ENCODE assay signal across 19 mouse cellular contexts in the genomic region with DNA sequence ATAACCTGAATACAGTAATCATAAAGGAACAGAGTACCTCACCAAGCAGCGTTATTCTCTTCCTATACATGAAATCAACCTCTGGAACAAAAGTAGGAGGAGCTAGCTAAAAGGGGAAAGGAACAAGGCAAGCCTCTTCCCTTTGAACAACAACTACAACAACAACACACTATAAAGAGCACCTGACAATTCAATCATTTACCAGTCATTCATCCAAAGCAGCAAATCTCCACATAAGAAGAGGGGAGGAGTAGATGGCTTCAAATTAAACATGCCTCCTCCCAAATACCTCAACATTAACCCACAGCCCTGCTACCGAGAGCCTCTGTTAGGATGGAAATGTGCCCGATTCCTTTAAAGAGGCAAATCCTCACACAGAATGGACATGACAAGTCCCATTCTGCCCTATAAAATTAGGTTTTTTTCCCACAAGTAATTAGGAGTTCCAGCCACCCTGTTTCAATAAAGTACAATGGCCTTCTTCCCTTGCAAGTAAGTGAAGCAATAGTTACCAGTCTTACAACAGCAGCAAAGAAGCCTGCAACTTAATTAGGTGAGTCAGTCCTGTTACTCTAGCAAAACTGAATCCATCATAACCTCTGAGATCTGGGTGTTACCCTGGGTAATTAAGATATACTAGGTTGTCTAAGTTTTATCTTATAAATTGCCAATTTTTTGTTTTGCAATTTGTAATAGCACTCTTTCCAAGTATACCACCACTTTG. TPM values are rescaled to one million over a fixed set of nuclear protein-coding genes. Genes with fewer than 3 reads are reported as not detected.
DNase-seq lines count a peak whose midpoint lies in the region; TF ChIP-seq lines count a peak whose summit lies in the region.
"Had no signal": no experiment of that assay in that cellular context is flagged by ENCODE, and none has a peak within 500 bp of the region (broad histone marks: within the 10 kb centered on the region; RNA-seq: fewer than 3 reads in every experiment).

No protein-coding gene starts in this region.

- peak overlapping the region; percentile 38 for H3K27ac ChIP-seq in heart, adult 2 months
- H3K27ac ChIP-seq in heart, embryonic 10.5 days = no peak overlapping the region
- H3K27ac ChIP-seq: heart, embryonic 13.5 days; limb, embryonic 15.5 days; macrophage had no signal

- 52% methylated on average over 3 of the region's 3 CpGs for WGBS in heart, adult 2 months
- 88% methylated on average over 3 of the region's 3 CpGs for WGBS in heart, embryonic 10.5 days

- TF ChIP-seq EP300 in heart, adult 2 months (IDR thresholded peaks at IDR 0.05; ENCODE audit: insufficient read depth, low read depth, low read length) = no peak

- TF ChIP-seq POLR2A in heart, adult 2 months (IDR thresholded peaks at IDR 0.05; ENCODE audit: insufficient read depth, low read depth, low read length) = no peak

- H3K4me3 ChIP-seq in heart, adult 2 months = no peak overlapping the region
- no peak overlapping the region for H3K4me3 ChIP-seq in heart, embryonic 10.5 days
- H3K4me3 ChIP-seq: heart, embryonic 13.5 days; limb, embryonic 15.5 days had no signal

- H3K27me3 ChIP-seq in heart, adult 2 months (ENCODE audit: control insufficient read depth, insufficient read depth, low read length) = no peaks in the 10 kb centered on the region
- H3K27me3 ChIP-seq in heart, embryonic 10.5 days (ENCODE audit: insufficient read depth, poor library complexity, severe bottlenecking) = no peaks in the 10 kb centered on the region
- H3K27me3 ChIP-seq: heart, embryonic 13.5 days; limb, embryonic 15.5 days had no signal

- no peak for DNase-seq in heart, adult 2 months
- no peak for DNase-seq in heart, embryonic 10.5 days (ENCODE audit: low spot score)
- DNase-seq in 3T3-L1 (ENCODE audit: low read depth, low spot score) (peak; percentile 55), adipocyte (ENCODE audit: low spot score) (peak; percentile 29)
- peak; percentile 47 for DNase-seq in gonadal fat pad, adult 2 months (ENCODE audit: low read depth)
- DNase-seq in thymus, postnatal 0 days (ENCODE audit: low spot score) = no peak
- DNase-seq in right cerebral cortex, postnatal 36 days (ENCODE audit: low spot score in 2 of 2) = no peak
- no peak for DNase-seq in right cerebral cortex, adult 18-20 months
- DNase-seq: cerebellum, postnatal 25 days; gastrocnemius, postnatal 25 days; heart, postnatal 4 days; liver, postnatal 0 days; midbrain, embryonic 14.5 days; right cerebral cortex, postnatal 4 days; thymus, adult 2 months had no signal

- no peak overlapping the region for H3K9ac ChIP-seq in heart, adult 2 months (ENCODE audit: low read depth, low read length)
- H3K9ac ChIP-seq: heart, embryonic 13.5 days; limb, embryonic 15.5 days; liver, postnatal 0 days had no signal

- intact Hi-C loops in heart, adult 2 months (cut with DNase I) = loop anchor here (2.0 to 5.0 kb wide), 2 partner anchors 32 to 50 kb away; partner anchors contain the start of gene Fnbp1l

- peaks cover 8% of the 10 kb centered on the region for H3K4me1 ChIP-seq in heart, adult 2 months (ENCODE audit: control insufficient read depth, insufficient read depth, low read length)
- peaks cover 13% of the 10 kb centered on the region for H3K4me1 ChIP-seq in heart, embryonic 10.5 days

- no peaks in the 10 kb centered on the region for H3K9me3 ChIP-seq in heart, embryonic 10.5 days
- H3K9me3 ChIP-seq: G1E; heart, embryonic 13.5 days; limb, embryonic 15.5 days had no signal

- H3K36me3 ChIP-seq in heart, adult 2 months (ENCODE audit: control insufficient read depth, insufficient read depth, low read length) = peaks cover 8% of the 10 kb centered on the region
- peaks cover 15% of the 10 kb centered on the region for H3K36me3 ChIP-seq in heart, embryonic 10.5 days
- H3K36me3 ChIP-seq: G1E had no signal

- TF ChIP-seq CTCF in heart, adult 2 months (IDR thresholded peaks at IDR 0.05) = no peak

- no peaks in the 10 kb centered on the region for H3K79me2 ChIP-seq in heart, adult 2 months (replicated peaks; ENCODE audit: control insufficient read depth, insufficient read depth, low read length)

RNA-seq across cellular contexts. Expression of gene Fnbp1l, which starts 32.4 kb away (rescaled TPM):
- total RNA-seq in heart, adult 2 months (2021) = 10 to 100 TPM; 17.2 to 17.4 TPM
- polyA plus RNA-seq in heart, adult 2 months (2012; rRNA removed) = 7.6 and 15.0 TPM in 2 replicates
- 24.9 and 34.3 TPM in 2 replicates for polyA plus RNA-seq in heart, embryonic 10.5 days (2016; fragmentation: Nextera tagmentation; extraction: Ambion mirVana)
- polyA plus RNA-seq in gonadal fat pad, adult 2 months (2012; rRNA removed) = 10.9 and 15.5 TPM in 2 replicates
- polyA plus RNA-seq in thymus, postnatal 0 days (2015; fragmentation: Nextera tagmentation; extraction: Ambion mirVana) = 6.5 and 7.1 TPM in 2 replicates
- polyA plus RNA-seq: G1E had no signal

Comparison
In these comparisons a context has a peak if more than half of its experiments do, and no peak if none do; other contexts are left out.
1. DNase-seq: peak in 3T3-L1 (single experiment), adipocyte (single experiment) and gonadal fat pad, adult 2 months (single experiment); none in heart, adult 2 months (0 of 2), heart, embryonic 10.5 days (single experiment), thymus, postnatal 0 days (single experiment), right cerebral cortex, postnatal 36 days (0 of 2) and right cerebral cortex, adult 18-20 months (single experiment).